Mouse (Mus musculus): ENCODE results near the gene Cntnap2.

The Cntnap2 gene

GRCm38 (mm10) chr6:46669018-46669417 is 1609.9 kb downstream of the Cntnap2 start:
- no peak for DNase-seq (ENCODE audit: extremely low read depth, low read depth, low spot score)

DNA sequence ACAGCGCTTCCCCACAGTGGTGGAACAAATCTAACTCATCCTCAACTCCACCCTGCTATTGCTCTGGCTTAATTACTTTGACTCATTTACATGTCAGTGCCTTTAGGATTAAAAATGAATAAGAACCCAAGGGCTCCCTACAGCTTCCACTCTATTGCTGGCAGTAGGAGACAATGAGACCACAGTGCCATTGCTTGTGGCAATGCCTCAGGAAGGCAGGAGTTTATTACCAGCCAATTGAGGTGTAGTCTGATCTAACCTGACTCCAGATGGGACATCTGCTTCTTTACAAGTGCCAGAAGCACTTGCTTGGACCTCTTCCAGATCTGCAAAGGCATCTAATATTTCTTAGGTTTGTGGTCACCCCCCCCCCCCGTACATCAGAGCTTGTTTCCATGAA is 1615.9 kb downstream of the Cntnap2 start:
- no peak for DNase-seq (ENCODE audit: extremely low read depth, low read depth, low spot score)

- DNase-seq (ENCODE audit: extremely low read depth, low read depth, low spot score) = no peak
Measured at GRCm38 (mm10) chr6:46675621-46676020, 1616.5 kb downstream of the Cntnap2 start.

DNA sequence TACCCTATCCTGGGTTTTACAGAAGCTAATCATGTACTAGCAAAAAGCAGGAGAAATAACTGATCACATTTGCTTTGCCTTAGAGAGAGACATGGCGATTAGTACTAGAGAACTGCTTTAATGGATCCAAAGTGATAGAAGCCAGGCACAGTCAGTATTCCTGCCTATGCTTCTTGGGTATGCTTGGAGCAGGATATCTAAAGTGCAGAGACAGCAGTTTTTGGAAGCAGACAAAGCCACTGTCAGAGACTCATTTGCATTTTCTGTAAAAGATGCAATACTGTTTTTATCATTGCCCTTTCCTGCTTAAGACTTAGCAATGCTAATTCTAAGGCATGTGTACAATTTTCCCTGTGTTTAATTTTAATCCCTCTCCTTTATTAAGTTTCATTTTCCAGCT is 1637.0 kb downstream of the Cntnap2 start:
- DNase-seq (ENCODE audit: extremely low read depth, low read depth, low spot score) = no peak

- no peak for DNase-seq (ENCODE audit: extremely low read depth, low read depth, low spot score)
Measured at GRCm38 (mm10) chr6:46699343-46699742, 1640.2 kb downstream of the Cntnap2 start.

- DNase-seq (ENCODE audit: extremely low read depth, low read depth, low spot score) = no peak
Measured at GRCm38 (mm10) chr6:46704293-46705170, 1645.4 kb downstream of the Cntnap2 start.

DNA sequence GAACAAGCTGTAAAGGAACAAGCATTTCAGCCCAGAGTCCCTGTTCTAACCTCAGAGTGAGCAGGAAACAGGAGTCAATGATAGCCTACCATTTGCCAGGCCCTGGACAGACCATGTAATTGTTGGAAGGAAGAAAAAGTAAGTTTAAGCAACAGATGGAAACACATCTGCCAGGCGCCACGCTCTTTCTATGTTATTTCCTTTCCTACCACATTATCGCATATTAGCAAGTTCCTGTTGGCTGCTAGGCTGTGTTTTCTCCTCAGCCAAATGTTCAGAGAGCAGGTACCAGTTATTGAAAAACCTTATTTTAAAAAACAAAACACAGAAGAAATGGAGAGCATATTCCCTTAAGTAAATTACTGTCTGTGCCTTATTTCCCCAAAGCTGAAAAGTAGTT is 1646.8 kb downstream of the Cntnap2 start:
- DNase-seq (ENCODE audit: extremely low read depth, low read depth, low spot score) = no peak

- no peak for DNase-seq (ENCODE audit: extremely low read depth, low read depth, low spot score)
Measured at GRCm38 (mm10) chr6:46716576-46716975, 1657.4 kb downstream of the Cntnap2 start.

DNA sequence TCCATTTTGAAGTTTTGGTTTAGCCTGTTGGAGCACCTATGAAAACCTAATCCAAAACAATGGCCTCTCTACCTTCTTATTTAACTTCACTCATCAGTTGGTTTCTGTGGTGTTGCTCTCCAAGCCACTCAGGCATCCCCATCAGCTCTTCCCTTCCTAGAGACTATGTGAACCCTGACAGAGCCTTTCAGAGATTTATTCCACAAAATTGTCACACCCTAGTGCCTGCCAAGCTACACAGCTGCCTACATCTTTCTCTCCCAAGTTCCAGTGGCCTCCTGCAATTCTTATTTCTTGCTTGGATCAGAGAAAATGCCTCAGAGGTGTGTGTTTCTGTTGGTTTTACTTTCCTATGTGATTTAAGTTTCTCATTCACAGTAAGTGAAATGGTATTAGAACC is 1674.6 kb downstream of the Cntnap2 start:
- no peak for DNase-seq (ENCODE audit: extremely low read depth, low read depth, low spot score)

GRCm38 (mm10) chr6:46748448-46748847 is 1689.3 kb downstream of the Cntnap2 start:
- DNase-seq (ENCODE audit: extremely low read depth, low read depth, low spot score) = no peak

- no peak for DNase-seq (ENCODE audit: extremely low read depth, low read depth, low spot score)
Measured at GRCm38 (mm10) chr6:46763481-46763880, 1704.3 kb downstream of the Cntnap2 start.

- no peak for DNase-seq (ENCODE audit: extremely low read depth, low read depth, low spot score)
Measured at GRCm38 (mm10) chr6:46774529-46774928, 1715.4 kb downstream of the Cntnap2 start.

- no peak for DNase-seq (ENCODE audit: extremely low read depth, low read depth, low spot score)
Measured at GRCm38 (mm10) chr6:46802264-46803110, 1743.3 kb downstream of the Cntnap2 start.

DNA sequence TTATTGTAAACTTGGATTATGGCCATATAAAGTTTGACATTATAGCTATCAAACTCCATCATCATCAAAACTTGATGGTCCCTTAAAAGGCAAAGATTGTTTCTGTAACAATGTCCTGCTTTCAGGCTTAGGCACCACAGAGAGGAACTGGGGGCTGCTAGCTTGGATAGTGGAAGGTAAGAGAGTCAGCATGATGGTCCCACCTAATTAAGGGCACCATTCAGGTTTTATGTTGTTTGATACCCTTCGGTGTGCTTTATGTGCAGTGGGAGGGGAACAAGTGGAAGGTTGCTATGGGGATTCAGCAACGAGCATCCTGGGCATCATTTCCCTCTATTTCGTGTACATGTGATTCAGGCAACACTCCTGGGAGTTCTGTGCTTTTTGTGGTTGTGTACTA is 1797.5 kb downstream of the Cntnap2 start:
- no peak for DNase-seq (ENCODE audit: extremely low read depth, low read depth, low spot score)

- DNase-seq (ENCODE audit: extremely low read depth, low read depth, low spot score) = no peak
Measured at GRCm38 (mm10) chr6:46861076-46861475, 1801.9 kb downstream of the Cntnap2 start.

DNA sequence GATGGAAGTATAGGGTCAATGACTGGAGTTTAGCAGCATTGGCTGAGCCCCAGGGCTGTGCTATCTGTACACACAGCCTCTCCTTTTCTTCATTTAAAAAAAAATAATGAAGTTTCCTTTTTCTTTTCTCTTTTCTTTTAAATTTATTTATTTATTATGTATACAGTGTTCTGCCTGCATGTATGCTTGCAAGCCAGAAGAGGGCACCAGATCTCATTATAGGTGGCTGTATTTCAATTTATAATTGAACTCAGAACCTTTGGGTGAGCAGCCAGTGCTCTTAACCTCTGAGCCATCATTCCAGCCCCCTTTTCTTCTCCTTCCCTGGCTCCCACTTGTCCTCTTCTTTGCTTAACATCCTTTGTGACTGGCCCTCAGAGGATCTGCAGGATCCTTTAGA is 1807.2 kb downstream of the Cntnap2 start:
- no peak for DNase-seq (ENCODE audit: extremely low read depth, low read depth, low spot score)

DNA sequence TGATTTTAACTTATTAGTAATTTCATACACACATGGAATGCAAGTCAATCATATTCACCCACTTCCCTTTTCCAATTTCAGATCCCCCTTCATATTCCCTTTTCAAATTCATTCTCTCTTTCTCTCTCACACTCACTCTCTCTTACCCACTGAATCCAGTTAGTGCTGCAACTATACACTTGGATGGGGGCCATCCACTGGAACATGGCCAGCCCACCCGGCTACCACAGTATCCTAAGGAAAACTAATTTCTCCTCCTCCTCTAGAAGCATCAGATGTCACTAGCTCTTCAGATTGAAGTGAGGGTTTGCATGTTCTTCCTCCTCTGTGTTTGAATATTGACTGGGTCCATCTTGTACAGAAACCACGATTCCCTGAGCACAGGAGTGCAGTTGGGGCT is 1827.1 kb downstream of the Cntnap2 start:
- no peak for DNase-seq (ENCODE audit: extremely low read depth, low read depth, low spot score)

- no peak for DNase-seq (ENCODE audit: extremely low read depth, low read depth, low spot score)
Measured at GRCm38 (mm10) chr6:46909167-46909566, 1850.0 kb downstream of the Cntnap2 start.

GRCm38 (mm10) chr6:46918701-46919274 is 1859.6 kb downstream of the Cntnap2 start:
- no peak for DNase-seq (ENCODE audit: extremely low read depth, low read depth, low spot score)

GRCm38 (mm10) chr6:46919973-46920372 is 1860.8 kb downstream of the Cntnap2 start:
- no peak for DNase-seq (ENCODE audit: extremely low read depth, low read depth, low spot score)

GRCm38 (mm10) chr6:46924709-46925108 is 1865.6 kb downstream of the Cntnap2 start:
- DNase-seq (ENCODE audit: extremely low read depth, low read depth, low spot score) = no peak

- no peak for DNase-seq (ENCODE audit: extremely low read depth, low read depth, low spot score)
Measured at GRCm38 (mm10) chr6:46945703-46946102, 1886.5 kb downstream of the Cntnap2 start.

Measured in fat pad, adult 2 months (tissue).